Mouse (Mus musculus) forebrain, embryonic 16.5 days (tissue): ENCODE results near the gene Nuak1. TPM values are rescaled to one million over a fixed set of nuclear protein-coding genes. Genes with fewer than 3 reads are reported as not detected.

Experiments
- ATAC-seq: fragments of 200-750 bp; cut with Nextera tagmentation; 2 replicates; pipeline ENCODE4 v1.8.0; 2017; ENCODE audit warnings: mild to moderate bottlenecking, moderate library complexity
- H3K27ac ChIP-seq: fragments of 300-500 bp; sonication (generic); 2 replicates; pipeline ENCODE4 v1.5.1; 2014; ENCODE audit warnings: low read length, control low read depth
- H3K27me3 ChIP-seq: fragments of 300-500 bp; sonication (generic); replicated peaks from 2 replicates; pipeline ENCODE4 v1.6.1; 2014; ENCODE audit warnings: low read length; ENCODE audit not compliant: control insufficient read depth, insufficient read depth
- H3K36me3 ChIP-seq: fragments of 300-500 bp; sonication (generic); 2 replicates; pipeline ENCODE4 v1.6.1; 2014; ENCODE audit not compliant: control insufficient read depth, insufficient read depth
- H3K4me1 ChIP-seq: fragments of 300-500 bp; sonication (generic); replicated peaks from 2 replicates; pipeline ENCODE4 v1.6.1; 2014; ENCODE audit warnings: low read length; ENCODE audit not compliant: control insufficient read depth, insufficient read depth
- H3K4me2 ChIP-seq: fragments of 300-500 bp; sonication (generic); 2 replicates; pipeline ENCODE4 v1.6.1; 2014; ENCODE audit warnings: mild to moderate bottlenecking, low read length, control low read depth
- H3K4me3 ChIP-seq: fragments of 300-500 bp; sonication (generic); replicated peaks from 2 replicates; pipeline ENCODE4 v1.5.1; 2014; ENCODE audit warnings: mild to moderate bottlenecking, low read length, control low read depth
- H3K9ac ChIP-seq: fragments of 300-500 bp; sonication (generic); replicated peaks from 2 replicates; pipeline ENCODE4 v1.6.1; 2014; ENCODE audit warnings: low read depth, low read length, control low read depth
- H3K9me3 ChIP-seq: fragments of 300-500 bp; sonication (generic); 2 replicates; pipeline ENCODE4 v1.6.1; 2016; ENCODE audit warnings: low read length; ENCODE audit not compliant: control insufficient read depth
- WGBS: fragments of 180-500 bp; shearing (Covaris S2); extraction: QIAGEN DNeasy Blood & Tissue Kit; methylation state at CpG from one replicate; pipeline ENCODE4 v1.1.7; 2014; 5-methylcytosine and 5-hydroxymethylcytosine counted together
- polyA plus RNA-seq: library from polyadenylated mRNA; unstranded; fragments of >200 nt; fragmentation: Nextera tagmentation; extraction: Ambion mirVana; gene quantifications from 2 replicates; pipeline ENCODE4 v1.2.1, GENCODE M21; 2015

The Nuak1 gene
- polyA plus RNA-seq, 1 experiment from 2014 or later: 12.5 TPM

- H3K4me3 ChIP-seq: no peak overlapping the region
- peak overlapping the region; percentile 56 for H3K27ac ChIP-seq
- H3K4me1 ChIP-seq: peaks cover 46% of the 10 kb centered on the region
- ATAC-seq: 0 out of 2 replicates have a peak, but pooled peaks have one; percentile 32
- no peaks in the 10 kb centered on the region for H3K27me3 ChIP-seq
- no peak overlapping the region for H3K4me2 ChIP-seq
- no peaks in the 10 kb centered on the region for H3K9me3 ChIP-seq
- H3K36me3 ChIP-seq: no peaks in the 10 kb centered on the region
- 9% methylated on average over 4 of the region's 4 CpGs for WGBS
- no peak overlapping the region for H3K9ac ChIP-seq
Observed at GRCm38 (mm10) chr10:84401189-84401588, 39.2 kb downstream of the Nuak1 start.

DNA sequence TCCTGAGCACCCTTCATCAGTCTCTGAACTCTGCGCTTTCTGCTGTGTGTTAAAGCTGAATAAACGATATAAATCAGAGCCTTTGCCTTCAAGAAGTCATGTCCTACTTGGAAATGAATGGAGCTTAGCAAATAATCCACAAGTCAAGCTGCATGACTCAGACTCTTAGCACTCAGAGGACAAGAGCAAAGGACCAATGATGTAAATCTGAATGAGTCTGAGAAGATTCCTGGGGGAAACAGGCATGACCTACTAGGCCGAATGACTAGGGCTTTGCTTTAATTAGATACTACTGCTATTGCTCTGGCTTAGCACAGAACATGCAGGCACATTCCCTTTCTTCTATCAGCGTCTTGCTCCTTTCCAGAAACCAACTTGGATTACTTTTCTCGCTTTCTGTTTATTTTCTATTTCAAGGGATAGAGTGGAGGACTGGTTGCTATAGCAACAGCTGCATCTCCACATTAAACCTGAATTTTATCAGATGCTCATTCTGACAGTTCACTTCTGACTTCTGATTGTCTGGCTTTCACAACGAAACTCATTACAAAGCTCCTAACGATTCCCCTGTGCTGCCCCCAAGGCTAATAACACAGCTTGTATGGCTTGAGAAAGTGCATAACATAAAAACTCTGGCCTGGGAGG, 40.2 kb downstream of the Nuak1 start:
- H3K4me2 ChIP-seq: no peak overlapping the region
- no peaks in the 10 kb centered on the region for H3K36me3 ChIP-seq
- H3K27ac ChIP-seq: peak overlapping the region; percentile 56
- H3K27me3 ChIP-seq: no peaks in the 10 kb centered on the region
- peaks cover 52% of the 10 kb centered on the region for H3K4me1 ChIP-seq
- no peaks in the 10 kb centered on the region for H3K9me3 ChIP-seq
- H3K9ac ChIP-seq: no peak overlapping the region
- no peak for ATAC-seq
- 40% methylated on average over 7 of the region's 7 CpGs for WGBS
- H3K4me3 ChIP-seq: no peak overlapping the region

- H3K4me3 ChIP-seq: no peak overlapping the region
- ATAC-seq: no peak
- no peaks in the 10 kb centered on the region for H3K27me3 ChIP-seq
- H3K9me3 ChIP-seq: no peaks in the 10 kb centered on the region
- peaks cover 62% of the 10 kb centered on the region for H3K4me1 ChIP-seq
- no peak overlapping the region; the same call in 1 of the 2 replicates for H3K27ac ChIP-seq
- WGBS: 86% methylated on average over 4 of the region's 4 CpGs
- H3K4me2 ChIP-seq: no peak overlapping the region
- no peak overlapping the region for H3K9ac ChIP-seq
- H3K36me3 ChIP-seq: no peaks in the 10 kb centered on the region
Observed at GRCm38 (mm10) chr10:84397276-84397675, 43.1 kb downstream of the Nuak1 start.

GRCm38 (mm10) chr10:84395885-84396659, 44.3 kb downstream of the Nuak1 start:
- Histone ChIP-seq H3K27me3 (no peaks in the 10 kb centered on the region), H3K4me2 (no peak overlapping the region), H3K4me3 (no peak overlapping the region), H3K9me3 (no peaks in the 10 kb centered on the region), H3K4me1 (peaks cover 54% of the 10 kb centered on the region), H3K27ac (peak overlapping the region; percentile 8), H3K9ac (no peak overlapping the region), H3K36me3 (no peaks in the 10 kb centered on the region)
- 0 out of 2 replicates have a peak, but pooled peaks have one; percentile 21 for ATAC-seq
- 66% methylated on average over 8 of the region's 8 CpGs for WGBS

DNA sequence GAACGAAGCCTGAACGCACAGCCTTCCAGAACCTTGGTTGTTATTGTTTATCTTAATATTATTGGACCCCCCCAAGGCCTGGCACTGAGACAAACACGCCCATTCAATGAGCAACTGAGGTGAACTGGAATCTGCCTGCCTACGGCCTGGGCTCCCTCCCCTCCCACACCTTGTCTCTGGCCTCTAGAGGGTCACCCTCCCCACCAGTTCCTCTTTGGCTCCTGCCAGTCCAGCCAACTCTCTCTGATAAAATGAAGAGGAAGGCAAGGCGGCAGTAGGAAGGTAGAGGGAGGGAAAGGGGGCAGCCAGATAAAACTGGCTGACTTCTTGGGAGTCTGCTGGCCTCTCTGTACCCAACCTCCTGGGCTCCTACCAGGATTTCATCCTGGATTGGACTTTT, 45.1 kb downstream of the Nuak1 start:
- Histone ChIP-seq H3K27ac (no peak overlapping the region), H3K9me3 (no peaks in the 10 kb centered on the region), H3K9ac (no peak overlapping the region), H3K4me3 (no peak overlapping the region), H3K4me1 (peaks cover 46% of the 10 kb centered on the region), H3K27me3 (no peaks in the 10 kb centered on the region), H3K36me3 (no peaks in the 10 kb centered on the region), H3K4me2 (no peak overlapping the region)
- WGBS: 86% methylated on average over 5 of the region's 5 CpGs
- ATAC-seq: no peak

DNA sequence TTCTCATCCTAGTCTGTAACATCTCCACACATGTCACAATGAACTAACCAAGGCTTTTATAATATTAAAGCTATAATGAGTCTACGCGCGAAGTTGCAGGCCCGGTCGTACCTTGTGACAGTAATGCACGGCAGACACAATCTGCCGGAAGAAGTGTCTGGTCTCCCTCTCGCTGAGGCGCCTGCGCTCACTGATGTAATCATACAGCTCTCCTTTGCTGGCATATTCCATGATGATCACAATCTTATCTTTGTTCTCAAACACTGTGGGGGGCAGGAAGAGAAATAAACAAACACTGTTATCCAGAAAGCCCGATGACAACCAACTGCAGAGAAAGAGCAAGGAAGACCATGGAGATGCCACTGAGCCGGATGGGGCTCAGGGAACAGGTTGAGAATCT, 46.5 kb downstream of the Nuak1 start:
- no peak for ATAC-seq
- Histone ChIP-seq H3K4me2 (no peak overlapping the region), H3K9ac (no peak overlapping the region), H3K27ac (peak overlapping the region; percentile 20), H3K4me3 (no peak overlapping the region), H3K36me3 (no peaks in the 10 kb centered on the region), H3K9me3 (no peaks in the 10 kb centered on the region), H3K27me3 (no peaks in the 10 kb centered on the region), H3K4me1 (peaks cover 48% of the 10 kb centered on the region)
- WGBS: 76% methylated on average over 12 of the region's 12 CpGs

- Histone ChIP-seq H3K9ac (no peak overlapping the region), H3K9me3 (no peaks in the 10 kb centered on the region), H3K27me3 (no peaks in the 10 kb centered on the region), H3K4me2 (no peak overlapping the region), H3K36me3 (no peaks in the 10 kb centered on the region), H3K4me3 (no peak overlapping the region), H3K27ac (peak overlapping the region; percentile 20; the same call in 1 of the 2 replicates), H3K4me1 (peaks cover 53% of the 10 kb centered on the region)
- WGBS: 75% methylated on average over 9 of the region's 9 CpGs
- ATAC-seq: no peak
Observed at GRCm38 (mm10) chr10:84393405-84393804, 47.0 kb downstream of the Nuak1 start.

GRCm38 (mm10) chr10:84392723-84393081, 47.7 kb downstream of the Nuak1 start:
- Histone ChIP-seq H3K9me3 (no peaks in the 10 kb centered on the region), H3K4me1 (peaks cover 60% of the 10 kb centered on the region), H3K4me2 (no peak overlapping the region), H3K27ac (no peak overlapping the region; the same call in 1 of the 2 replicates), H3K9ac (no peak overlapping the region), H3K36me3 (no peaks in the 10 kb centered on the region), H3K4me3 (no peak overlapping the region), H3K27me3 (no peaks in the 10 kb centered on the region)
- no peak for ATAC-seq
- WGBS: 41% methylated on average over 3 of the region's 3 CpGs

- WGBS: 20% methylated on average over 14 of the region's 14 CpGs
- Histone ChIP-seq H3K4me3 (no peak overlapping the region), H3K9ac (no peak overlapping the region), H3K27ac (no peak overlapping the region; the same call in none of the 2 replicates), H3K9me3 (no peaks in the 10 kb centered on the region), H3K4me1 (peaks cover 64% of the 10 kb centered on the region), H3K36me3 (no peaks in the 10 kb centered on the region), H3K4me2 (peak overlapping the region; percentile 14), H3K27me3 (no peaks in the 10 kb centered on the region)
- 0 out of 2 replicates have a peak, but pooled peaks have one; percentile 16 for ATAC-seq
Observed at GRCm38 (mm10) chr10:84392027-84392722, 48.2 kb downstream of the Nuak1 start.
